Mouse (Mus musculus): ENCODE results near the gene Creb3l1. TPM values are rescaled to one million over a fixed set of nuclear protein-coding genes. Genes with fewer than 3 reads are reported as not detected.

Creb3l1 gene
- polyA plus RNA-seq, 1 experiment from 2014 or later: 3.6 TPM

DNA sequence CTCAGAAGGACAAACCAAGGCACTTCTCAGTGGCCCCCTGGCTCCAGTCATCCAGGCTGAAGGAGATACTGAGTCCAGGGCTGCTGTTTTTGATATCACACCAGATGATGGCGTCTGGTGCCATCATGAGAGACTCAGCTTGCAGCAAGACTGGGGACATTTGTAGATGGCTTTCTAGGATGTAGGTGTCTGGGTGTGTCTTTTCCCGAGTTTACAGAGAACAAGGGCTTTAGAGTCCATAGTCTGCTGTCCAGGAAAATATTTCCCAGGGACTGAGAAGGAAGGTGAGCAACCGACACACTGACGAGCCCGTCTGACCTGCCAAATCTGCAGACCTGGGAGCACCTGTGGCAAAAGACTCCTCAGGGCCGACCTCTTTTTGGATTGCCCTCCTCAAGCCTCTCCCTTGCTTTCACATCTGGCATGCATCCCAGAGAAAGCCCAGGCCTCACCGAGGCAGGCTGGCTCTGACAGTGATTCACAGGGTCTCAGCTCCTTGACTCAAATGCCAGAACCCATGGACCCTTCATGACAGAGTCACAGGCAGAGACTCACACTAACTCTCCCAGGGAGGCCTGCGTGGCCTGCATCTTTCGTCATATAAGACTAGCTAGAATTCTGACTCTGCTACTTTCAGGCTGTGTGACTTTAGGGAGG, 23.9 kb upstream of the Creb3l1 start:
- no peak overlapping the region for H3K4me2 ChIP-seq (replicated peaks)
- H3K4me3 ChIP-seq (replicated peaks; ENCODE audit: low read length): no peak overlapping the region
- ATAC-seq (ENCODE audit: low FRiP score) (no peak), DNase-seq (ENCODE audit: low spot score) (no peak)
- WGBS: 78% methylated on average over 9 of the region's 9 CpGs
- H3K4me1 ChIP-seq (replicated peaks; ENCODE audit: control insufficient read depth, insufficient read depth, low read length): no peaks in the 10 kb centered on the region
- H3K9ac ChIP-seq: no peak overlapping the region
- H3K36me3 ChIP-seq (replicated peaks; ENCODE audit: control insufficient read depth, insufficient read depth): no peaks in the 10 kb centered on the region
- H3K27me3 ChIP-seq (ENCODE audit: control insufficient read depth, insufficient read depth, low read length): no peaks in the 10 kb centered on the region
- H3K9me3 ChIP-seq (ENCODE audit: control insufficient read depth, low read length): no peaks in the 10 kb centered on the region
- no peak overlapping the region for H3K27ac ChIP-seq

DNA sequence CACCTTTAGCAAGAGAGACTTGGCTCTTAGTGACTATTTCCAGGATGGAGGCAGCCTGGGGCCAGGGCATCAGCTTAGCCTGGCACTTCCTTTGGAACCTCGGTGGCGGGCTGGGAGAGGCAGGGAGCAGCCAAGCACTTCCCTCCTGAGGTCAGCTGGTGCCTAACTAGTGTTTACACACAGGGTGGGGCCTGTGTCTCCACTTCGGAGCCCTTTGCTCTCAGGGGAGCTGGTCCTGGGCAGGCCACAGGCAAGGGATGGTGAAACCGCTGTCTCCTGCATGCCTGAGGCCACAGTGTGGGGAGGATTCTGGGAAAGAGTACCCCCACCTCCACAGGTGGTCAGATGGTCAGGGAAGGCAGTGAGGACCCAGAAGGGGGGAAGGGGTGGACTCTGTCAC, 23.3 kb upstream of the Creb3l1 start:
- Histone ChIP-seq H3K4me3 (replicated peaks; ENCODE audit: low read length) (no peak overlapping the region), H3K9me3 (ENCODE audit: control insufficient read depth, low read length) (no peaks in the 10 kb centered on the region), H3K36me3 (replicated peaks; ENCODE audit: control insufficient read depth, insufficient read depth) (no peaks in the 10 kb centered on the region), H3K27ac (no peak overlapping the region), H3K27me3 (ENCODE audit: control insufficient read depth, insufficient read depth, low read length) (no peaks in the 10 kb centered on the region), H3K4me2 (replicated peaks) (no peak overlapping the region), H3K9ac (no peak overlapping the region), H3K4me1 (replicated peaks; ENCODE audit: control insufficient read depth, insufficient read depth, low read length) (no peaks in the 10 kb centered on the region)
- WGBS: 44% methylated on average over 4 of the region's 4 CpGs
- DNase-seq (ENCODE audit: low spot score) (no peak), ATAC-seq (ENCODE audit: low FRiP score) (no peak)

DNA sequence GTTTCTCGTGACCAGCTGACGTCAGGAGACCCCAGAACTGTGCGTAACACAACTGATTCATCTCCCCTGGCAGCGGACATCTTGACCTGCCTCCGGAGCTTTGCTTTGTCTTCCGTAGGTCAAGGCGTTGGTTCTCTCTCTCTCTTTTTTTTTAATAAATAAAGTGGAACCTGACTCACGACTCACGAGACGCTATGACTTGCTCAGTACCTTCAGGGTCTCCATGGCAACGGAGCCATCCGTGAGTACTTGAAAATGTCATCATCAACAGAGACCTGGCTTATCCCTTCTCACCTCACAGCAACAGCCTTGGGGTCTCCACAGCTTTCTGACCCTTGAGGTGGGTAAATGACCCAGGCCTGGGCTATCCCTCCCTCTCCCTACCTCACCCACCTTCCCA, 19.0 kb upstream of the Creb3l1 start:
- Histone ChIP-seq H3K4me2 (replicated peaks) (no peak overlapping the region), H3K27me3 (ENCODE audit: control insufficient read depth, insufficient read depth, low read length) (no peaks in the 10 kb centered on the region), H3K9ac (no peak overlapping the region), H3K9me3 (ENCODE audit: control insufficient read depth, low read length) (no peaks in the 10 kb centered on the region), H3K4me3 (replicated peaks; ENCODE audit: low read length) (no peak overlapping the region), H3K36me3 (replicated peaks; ENCODE audit: control insufficient read depth, insufficient read depth) (no peaks in the 10 kb centered on the region), H3K4me1 (replicated peaks; ENCODE audit: control insufficient read depth, insufficient read depth, low read length) (no peaks in the 10 kb centered on the region), H3K27ac (no peak overlapping the region)
- WGBS: 79% methylated on average over 12 of the region's 12 CpGs
- DNase-seq (ENCODE audit: low spot score) (no peak), ATAC-seq (ENCODE audit: low FRiP score) (no peak)

GRCm38 (mm10) chr2:92041538-92041937, 17.2 kb upstream of the Creb3l1 start:
- Histone ChIP-seq H3K27ac (no peak overlapping the region), H3K9ac (no peak overlapping the region), H3K4me3 (replicated peaks; ENCODE audit: low read length) (no peak overlapping the region), H3K4me2 (replicated peaks) (no peak overlapping the region), H3K4me1 (replicated peaks; ENCODE audit: control insufficient read depth, insufficient read depth, low read length) (no peaks in the 10 kb centered on the region), H3K27me3 (ENCODE audit: control insufficient read depth, insufficient read depth, low read length) (no peaks in the 10 kb centered on the region), H3K36me3 (replicated peaks; ENCODE audit: control insufficient read depth, insufficient read depth) (no peaks in the 10 kb centered on the region), H3K9me3 (ENCODE audit: control insufficient read depth, low read length) (no peaks in the 10 kb centered on the region)
- 87% methylated on average over 15 of the region's 15 CpGs for WGBS
- no peak for DNase-seq (ENCODE audit: low spot score)
- no peak for ATAC-seq (ENCODE audit: low FRiP score)

- no peak overlapping the region for H3K9ac ChIP-seq
- H3K4me3 ChIP-seq (replicated peaks; ENCODE audit: low read length): no peak overlapping the region
- no peaks in the 10 kb centered on the region for H3K9me3 ChIP-seq (ENCODE audit: control insufficient read depth, low read length)
- H3K4me1 ChIP-seq (replicated peaks; ENCODE audit: control insufficient read depth, insufficient read depth, low read length): no peaks in the 10 kb centered on the region
- 81% methylated on average over 9 of the region's 9 CpGs for WGBS
- H3K4me2 ChIP-seq (replicated peaks): no peak overlapping the region
- H3K36me3 ChIP-seq (replicated peaks; ENCODE audit: control insufficient read depth, insufficient read depth): no peaks in the 10 kb centered on the region
- ATAC-seq (ENCODE audit: low FRiP score) (no peak), DNase-seq (ENCODE audit: low spot score) (no peak)
- H3K27me3 ChIP-seq (ENCODE audit: control insufficient read depth, insufficient read depth, low read length): no peaks in the 10 kb centered on the region
- no peak overlapping the region for H3K27ac ChIP-seq
Measured at GRCm38 (mm10) chr2:92034273-92034672, 10.0 kb upstream of the Creb3l1 start.

- Histone ChIP-seq H3K36me3 (replicated peaks; ENCODE audit: control insufficient read depth, insufficient read depth) (no peaks in the 10 kb centered on the region), H3K9ac (no peak overlapping the region), H3K27ac (no peak overlapping the region), H3K4me2 (replicated peaks) (no peak overlapping the region), H3K4me1 (replicated peaks; ENCODE audit: control insufficient read depth, insufficient read depth, low read length) (no peaks in the 10 kb centered on the region), H3K27me3 (ENCODE audit: control insufficient read depth, insufficient read depth, low read length) (0 out of 2 replicates have a peak, but pooled peaks cover 3% of the 10 kb centered on the region), H3K4me3 (replicated peaks; ENCODE audit: low read length) (no peak overlapping the region), H3K9me3 (ENCODE audit: control insufficient read depth, low read length) (no peaks in the 10 kb centered on the region)
- DNase-seq (ENCODE audit: low spot score): no peak
- WGBS: 55% methylated on average over 8 of the region's 8 CpGs
- 0 out of 2 replicates have a peak, but pooled peaks have one; percentile 59 for ATAC-seq (ENCODE audit: low FRiP score)
Measured at GRCm38 (mm10) chr2:92030554-92030953, 6.3 kb upstream of the Creb3l1 start.

GRCm38 (mm10) chr2:92029387-92030133, 5.3 kb upstream of the Creb3l1 start:
- 82% methylated on average over 10 of the region's 10 CpGs for WGBS

GRCm38 (mm10) chr2:92027811-92028590, 3.7 kb upstream of the Creb3l1 start:
- ATAC-seq (ENCODE audit: low FRiP score) (no peak), DNase-seq (ENCODE audit: low spot score) (no peak)
- WGBS: 61% methylated on average over 11 of the region's 11 CpGs
- H3K27me3 ChIP-seq (ENCODE audit: control insufficient read depth, insufficient read depth, low read length): 0 out of 2 replicates have a peak, but pooled peaks cover 10% of the 10 kb centered on the region
- no peak overlapping the region for H3K9ac ChIP-seq
- no peak overlapping the region for H3K4me2 ChIP-seq (replicated peaks)
- peaks cover 8% of the 10 kb centered on the region for H3K4me1 ChIP-seq (replicated peaks; ENCODE audit: control insufficient read depth, insufficient read depth, low read length)
- H3K4me3 ChIP-seq (replicated peaks; ENCODE audit: low read length): no peak overlapping the region
- no peaks in the 10 kb centered on the region for H3K36me3 ChIP-seq (replicated peaks; ENCODE audit: control insufficient read depth, insufficient read depth)
- H3K27ac ChIP-seq: no peak overlapping the region
- H3K9me3 ChIP-seq (ENCODE audit: control insufficient read depth, low read length): no peaks in the 10 kb centered on the region

More at GRCm38 (mm10) chr2:92029387-92030133, 5.3 kb upstream of the Creb3l1 start:
- Histone ChIP-seq H3K9me3 (ENCODE audit: control insufficient read depth, low read length) (no peaks in the 10 kb centered on the region), H3K9ac (no peak overlapping the region), H3K27me3 (ENCODE audit: control insufficient read depth, insufficient read depth, low read length) (0 out of 2 replicates have a peak, but pooled peaks cover 6% of the 10 kb centered on the region), H3K4me1 (replicated peaks; ENCODE audit: control insufficient read depth, insufficient read depth, low read length) (no peaks in the 10 kb centered on the region), H3K27ac (no peak overlapping the region), H3K4me2 (replicated peaks) (no peak overlapping the region), H3K4me3 (replicated peaks; ENCODE audit: low read length) (no peak overlapping the region), H3K36me3 (replicated peaks; ENCODE audit: control insufficient read depth, insufficient read depth) (no peaks in the 10 kb centered on the region)
- ATAC-seq (ENCODE audit: low FRiP score) (no peak), DNase-seq (ENCODE audit: low spot score) (no peak)

DNA sequence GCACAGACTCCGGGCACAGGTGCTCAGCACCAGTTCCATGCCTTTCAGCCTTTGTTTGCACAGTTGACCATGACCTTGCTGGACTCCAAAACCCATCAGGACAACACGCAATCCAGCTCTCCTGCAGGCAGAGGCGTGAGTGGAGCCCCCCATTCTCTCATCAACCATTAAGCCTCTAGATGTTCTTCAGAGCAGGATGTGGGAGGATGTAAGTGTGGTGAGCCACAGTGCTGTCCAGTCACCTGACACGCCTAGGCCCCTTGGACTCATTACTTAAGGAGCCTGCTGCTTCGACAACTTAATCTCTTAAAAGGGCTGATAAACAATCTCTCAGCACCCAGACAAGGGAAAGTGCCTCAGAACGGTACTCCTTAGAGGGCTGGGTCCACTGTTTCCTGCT, 1.7 kb upstream of the Creb3l1 start:
- Histone ChIP-seq H3K27me3 (ENCODE audit: control insufficient read depth, insufficient read depth, low read length) (peaks cover 19% of the 10 kb centered on the region; the same call in 1 of the 2 replicates), H3K9ac (no peak overlapping the region), H3K4me1 (replicated peaks; ENCODE audit: control insufficient read depth, insufficient read depth, low read length) (peaks cover 8% of the 10 kb centered on the region), H3K27ac (no peak overlapping the region), H3K36me3 (replicated peaks; ENCODE audit: control insufficient read depth, insufficient read depth) (no peaks in the 10 kb centered on the region), H3K4me2 (replicated peaks) (no peak overlapping the region), H3K4me3 (replicated peaks; ENCODE audit: low read length) (no peak overlapping the region), H3K9me3 (ENCODE audit: control insufficient read depth, low read length) (no peaks in the 10 kb centered on the region)
- ATAC-seq (ENCODE audit: low FRiP score) (no peak), DNase-seq (ENCODE audit: low spot score) (no peak)
- WGBS: 86% methylated on average over 6 of the region's 6 CpGs
